In the genomic region with DNA sequence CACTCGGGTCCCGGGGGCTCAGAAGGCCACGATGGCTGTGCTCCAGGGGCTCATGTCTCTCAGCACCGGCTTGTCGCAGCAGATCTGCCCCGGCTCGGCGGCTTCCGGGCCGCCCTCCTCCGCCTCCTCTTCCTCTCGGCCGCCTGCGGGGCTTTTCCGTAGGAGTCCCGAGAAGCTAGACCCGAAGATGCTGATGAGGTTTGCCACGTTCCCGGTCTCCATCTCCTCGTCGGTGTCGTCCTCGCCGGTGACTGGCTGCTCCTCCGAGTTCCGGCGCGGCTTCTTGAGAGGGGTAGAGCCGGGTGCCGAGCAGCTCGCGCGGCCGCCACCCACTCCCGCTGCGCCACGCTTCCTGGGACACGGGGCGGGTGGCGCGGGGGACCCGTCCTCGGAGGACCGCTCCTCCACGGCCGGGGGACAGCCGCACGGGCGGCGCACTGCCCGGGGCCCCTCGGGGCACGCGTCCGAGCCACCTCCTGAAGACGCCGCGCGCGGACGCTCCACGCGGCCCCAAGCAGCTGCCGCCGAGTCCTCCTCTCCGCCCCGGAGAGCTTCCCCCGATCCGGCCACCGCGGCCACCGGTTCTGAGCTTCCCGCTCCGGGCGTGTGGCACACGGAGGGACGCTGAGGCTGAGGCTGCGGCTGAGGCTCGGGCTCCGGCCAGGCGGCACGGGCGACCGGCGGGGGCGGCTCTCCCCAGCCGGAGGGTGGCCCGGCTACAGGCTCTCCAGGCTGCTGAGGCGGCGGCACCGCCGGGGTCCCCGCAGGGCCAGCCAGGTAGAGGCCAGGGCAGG, we compare ENCODE assay signal across 8 mouse cellular contexts. TPM values are rescaled to one million over a fixed set of nuclear protein-coding genes. Genes with fewer than 3 reads are reported as not detected.
DNase-seq lines count a peak whose midpoint lies in the region; ATAC-seq and TF ChIP-seq lines count a peak whose summit lies in the region.

No protein-coding gene starts in this region.

- TF ChIP-seq CTCF in cerebellum, adult 2 months (IDR thresholded peaks at IDR 0.05; ENCODE audit: borderline replicate concordance, insufficient read depth, low read depth, low read length) = no peak

- peak overlapping the region; percentile 36 for H3K27ac ChIP-seq in cerebellum, adult 2 months (ENCODE audit: insufficient read depth, low read length)
- peak overlapping the region; percentile 73 for H3K27ac ChIP-seq in limb, embryonic 13.5 days
- peak overlapping the region; percentile 90 for H3K27ac ChIP-seq in midbrain, embryonic 15.5 days

- H3K36me3 ChIP-seq in limb, embryonic 13.5 days = peaks cover 8% of the 10 kb centered on the region
- no peaks in the 10 kb centered on the region for H3K36me3 ChIP-seq in midbrain, embryonic 15.5 days (replicated peaks)

- TF ChIP-seq POLR2A in cerebellum, adult 2 months (IDR thresholded peaks at IDR 0.05; ENCODE audit: borderline replicate concordance, insufficient read depth, low read length) = no peak

- H3K27me3 ChIP-seq in cerebellum, adult 2 months (ENCODE audit: control insufficient read depth, insufficient read depth, low read length) = no peaks in the 10 kb centered on the region
- H3K27me3 ChIP-seq in limb, embryonic 13.5 days = no peaks in the 10 kb centered on the region
- H3K27me3 ChIP-seq in midbrain, embryonic 15.5 days (replicated peaks) = no peaks in the 10 kb centered on the region

- DNase-seq in frontal cortex, postnatal 14 days (ENCODE audit: low spot score in 2 of 2) = peak; percentile 45 to 56
- DNase-seq in frontal cortex, adult 2 months (ENCODE audit: extremely low spot score in 1 of 2, low spot score in 1 of 2) = no peak
- DNase-seq in cerebellum, adult 2 months = peak; percentile 52 to 74
- DNase-seq in gastrocnemius, postnatal 10 days = peak; percentile 66
- DNase-seq in induced T-regulatory cell, adult 2 months (ENCODE audit: low read depth) = peak; percentile 83
- DNase-seq in spleen, postnatal 4 days (ENCODE audit: low spot score in 2 of 2) = peak; percentile 65 to 88

- WGBS in cerebellum, adult 2 months = under 1% methylated on average over 88 of the region's 93 CpGs
- WGBS in limb, embryonic 13.5 days = under 1% methylated on average over 71 of the region's 93 CpGs
- under 1% methylated on average over 90 of the region's 93 CpGs for WGBS in midbrain, embryonic 15.5 days

- peak overlapping the region; percentile 72 for H3K4me2 ChIP-seq in limb, embryonic 13.5 days (replicated peaks)
- peak overlapping the region; percentile 91 for H3K4me2 ChIP-seq in midbrain, embryonic 15.5 days

- H3K9me3 ChIP-seq in limb, embryonic 13.5 days = no peaks in the 10 kb centered on the region
- H3K9me3 ChIP-seq in midbrain, embryonic 15.5 days = no peaks in the 10 kb centered on the region

- H3K9ac ChIP-seq in limb, embryonic 13.5 days = peak overlapping the region; percentile 99
- peak overlapping the region; percentile 99 for H3K9ac ChIP-seq in midbrain, embryonic 15.5 days

- ATAC-seq in limb, embryonic 13.5 days (ENCODE audit: low FRiP score, low read depth) = peak; percentile 33
- ATAC-seq in midbrain, embryonic 15.5 days (replicated peaks) = peak; percentile 75

- peak overlapping the region; percentile 85 for H3K4me3 ChIP-seq in cerebellum, adult 2 months (replicated peaks; ENCODE audit: insufficient read depth, low read depth, low read length)
- H3K4me3 ChIP-seq in limb, embryonic 13.5 days = peak overlapping the region; percentile 98
- peak overlapping the region; percentile 95 for H3K4me3 ChIP-seq in midbrain, embryonic 15.5 days

- no peaks in the 10 kb centered on the region; the same call in 1 of the 2 replicates for H3K4me1 ChIP-seq in cerebellum, adult 2 months (ENCODE audit: control insufficient read depth, insufficient read depth, low read length)
- peaks cover 34% of the 10 kb centered on the region for H3K4me1 ChIP-seq in limb, embryonic 13.5 days
- peaks cover 33% of the 10 kb centered on the region for H3K4me1 ChIP-seq in midbrain, embryonic 15.5 days

RNA-seq across cellular contexts. Expression of a gene that starts 0.8 kb away (rescaled TPM):
- 33.2 and 37.6 TPM in 2 replicates for polyA plus RNA-seq in frontal cortex, adult 2 months (2012; rRNA removed)
- polyA plus RNA-seq in cerebellum, adult 2 months (2012; rRNA removed) = 13.0 and 13.7 TPM in 2 replicates
- 1 to 10 TPM; 5.8 to 9.1 TPM for total RNA-seq in gastrocnemius, postnatal 10 days (2021)
- 5.8 and 6.0 TPM in 2 replicates for polyA plus RNA-seq in limb, embryonic 13.5 days (2015; fragmentation: Nextera tagmentation; extraction: Ambion mirVana)
- polyA plus RNA-seq in midbrain, embryonic 15.5 days (2015; fragmentation: Nextera tagmentation; extraction: Ambion mirVana) = 7.2 and 9.4 TPM in 2 replicates

RNA-seq across cellular contexts. Expression of a gene that starts 47.9 kb away (rescaled TPM):
- polyA plus RNA-seq in frontal cortex, adult 2 months (2012; rRNA removed) = 5.2 and 6.3 TPM in 2 replicates
- 4.0 and 4.6 TPM in 2 replicates for polyA plus RNA-seq in cerebellum, adult 2 months (2012; rRNA removed)
- 1 to 10 TPM; 6.3 to 9.0 TPM for total RNA-seq in gastrocnemius, postnatal 10 days (2021)
- polyA plus RNA-seq in limb, embryonic 13.5 days (2015; fragmentation: Nextera tagmentation; extraction: Ambion mirVana) = 7.6 and 7.7 TPM in 2 replicates
- 0.71 and 1.2 TPM in 2 replicates for polyA plus RNA-seq in midbrain, embryonic 15.5 days (2015; fragmentation: Nextera tagmentation; extraction: Ambion mirVana)

RNA-seq across cellular contexts. Expression of a gene that starts 59.8 kb away (rescaled TPM):
- polyA plus RNA-seq in frontal cortex, adult 2 months (2012; rRNA removed) = 96.1 and 112 TPM in 2 replicates
- 82.2 and 83.2 TPM in 2 replicates for polyA plus RNA-seq in cerebellum, adult 2 months (2012; rRNA removed)
- 10 to 100 TPM; 26.8 to 27.4 TPM for total RNA-seq in gastrocnemius, postnatal 10 days (2021)
- polyA plus RNA-seq in limb, embryonic 13.5 days (2015; fragmentation: Nextera tagmentation; extraction: Ambion mirVana) = 89.3 and 98.1 TPM in 2 replicates
- polyA plus RNA-seq in midbrain, embryonic 15.5 days (2015; fragmentation: Nextera tagmentation; extraction: Ambion mirVana) = 114 and 118 TPM in 2 replicates

Comparison
In these comparisons a context has a peak if more than half of its experiments do, and no peak if none do; other contexts are left out.
1. DNase-seq: peak in frontal cortex, postnatal 14 days (2 of 2), cerebellum, adult 2 months (2 of 2), gastrocnemius, postnatal 10 days (single experiment), induced T-regulatory cell, adult 2 months (single experiment) and spleen, postnatal 4 days (2 of 2); none in frontal cortex, adult 2 months (0 of 2).
2. H3K27ac ChIP-seq: peak in every context shown above with its lines; median percentile 90 in midbrain, embryonic 15.5 days; 73 in limb, embryonic 13.5 days; 36 in cerebellum, adult 2 months.
3. Peak in every context shown above with its lines, with median percentiles within 50 percentile points of each other: H3K4me3 ChIP-seq.